Mouse (Mus musculus) heart, embryonic 14.5 days (tissue): Measurements from ENCODE around the gene Ttll3. TPM values are rescaled to one million over a fixed set of nuclear protein-coding genes. Genes with fewer than 3 reads are reported as not detected.

Source experiments
- ATAC-seq: fragments of 200-750 bp; cut with Nextera tagmentation; 2 replicates; pipeline ENCODE4 v1.8.0; 2017; ENCODE audit warnings: low read depth, moderate TSS enrichment; ENCODE audit not compliant: insufficient number of reproducible peaks, insufficient read depth, low FRiP score
- H3K27ac ChIP-seq, 2 experiments: fragments of 200-500 bp in 1 of 2; fragments of 300-500 bp in 1 of 2; sonication (generic) in 1 of 2; replicated peaks in 1 of 2; 2 replicates each; pipeline ENCODE4 v1.5.1; 2012 to 2014; ENCODE audit warnings: low read depth in 2 of 2, low read length in 2 of 2, control low read depth in 1 of 2, mild to moderate bottlenecking in 1 of 2, mixed read lengths in 1 of 2; ENCODE audit not compliant: control insufficient read depth in 1 of 2, insufficient read depth in 1 of 2
- H3K27me3 ChIP-seq: fragments of 300-500 bp; sonication (generic); 2 replicates; pipeline ENCODE4 v1.6.1; 2014; ENCODE audit warnings: mild to moderate bottlenecking, low read length, control low read depth; ENCODE audit not compliant: control insufficient read depth, insufficient read depth
- H3K36me3 ChIP-seq: fragments of 300-500 bp; sonication (generic); 2 replicates; pipeline ENCODE4 v1.6.1; 2014; ENCODE audit warnings: mild to moderate bottlenecking, control low read depth, low read length, mixed read lengths; ENCODE audit not compliant: control insufficient read depth, insufficient read depth
- H3K4me1 ChIP-seq, 2 experiments: fragments of 200-500 bp in 1 of 2; fragments of 300-500 bp in 1 of 2; sonication (generic) in 1 of 2; 2 replicates each; pipeline ENCODE4 v1.6.1; 2012 to 2014; ENCODE audit warnings: low read length in 2 of 2, control low read depth in 1 of 2, mixed read lengths in 1 of 2; ENCODE audit not compliant: control insufficient read depth in 2 of 2, insufficient read depth in 2 of 2
- H3K4me2 ChIP-seq: fragments of 300-500 bp; sonication (generic); 2 replicates; pipeline ENCODE4 v1.6.1; 2014; ENCODE audit warnings: mild to moderate bottlenecking, low read length
- H3K4me3 ChIP-seq, 2 experiments: fragments of 200-500 bp in 1 of 2; fragments of 300-500 bp in 1 of 2; sonication (generic) in 1 of 2; 2 replicates each; pipeline ENCODE4 v1.5.1; 2012 to 2014; ENCODE audit warnings: low read length in 2 of 2, mild to moderate bottlenecking in 2 of 2, control low read depth in 1 of 2, low read depth in 1 of 2, moderate library complexity in 1 of 2; ENCODE audit not compliant: control insufficient read depth in 1 of 2, insufficient read depth in 1 of 2
- H3K9ac ChIP-seq: fragments of 300-500 bp; sonication (generic); 2 replicates; pipeline ENCODE4 v1.6.1; 2014; ENCODE audit warnings: mild to moderate bottlenecking, low read length
- H3K9me3 ChIP-seq: fragments of 300-500 bp; sonication (generic); 2 replicates; pipeline ENCODE4 v1.6.1; 2016; ENCODE audit warnings: low read length, control low read depth; ENCODE audit not compliant: control insufficient read depth
- WGBS: fragments of 180-500 bp; shearing (Covaris S2); extraction: QIAGEN DNeasy Blood & Tissue Kit; methylation state at CpG from one replicate; pipeline ENCODE4 v1.1.7; 2014; 5-methylcytosine and 5-hydroxymethylcytosine counted together
- microRNA-seq: library from miRNA; unstranded; fragments of <30 nt; microRNA quantifications from one replicate; pipeline ENCODE4, GENCODE M21; 2016
- polyA plus RNA-seq: library from polyadenylated mRNA; unstranded; fragments of >200 nt; fragmentation: Nextera tagmentation; extraction: Ambion mirVana; gene quantifications from 2 replicates; pipeline ENCODE4 v1.2.1, GENCODE M21; 2014

The Ttll3 gene
- polyA plus RNA-seq, 1 experiment from 2014 or later: 1.4 TPM

DNA sequence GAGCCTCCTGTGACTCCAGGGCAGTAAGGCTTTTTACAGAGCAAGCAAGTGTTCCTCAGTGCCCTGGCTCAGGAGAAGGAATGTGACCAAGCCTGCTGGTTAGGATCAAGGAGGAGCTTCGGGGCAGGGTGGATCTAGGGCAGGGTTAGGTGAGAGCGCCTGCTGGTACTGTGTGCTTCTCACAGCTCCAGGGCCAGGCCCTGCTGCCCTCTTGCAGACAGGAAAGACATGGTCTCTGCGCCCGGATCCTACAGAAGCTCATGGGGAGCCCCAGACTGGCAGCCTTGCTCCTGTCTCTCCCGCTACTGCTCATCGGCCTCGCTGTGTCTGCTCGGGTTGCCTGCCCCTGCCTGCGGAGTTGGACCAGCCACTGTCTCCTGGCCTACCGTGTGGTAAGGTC, 69.6 kb downstream of the Ttll3 start:
- WGBS: 51% methylated on average over 10 of the region's 10 CpGs
- H3K9ac ChIP-seq: no peak overlapping the region
- no peaks in the 10 kb centered on the region; a peak in 1 of 4 replicates for H3K4me1 ChIP-seq
- no peak for ATAC-seq
- H3K27ac ChIP-seq: no peak overlapping the region
- H3K27me3 ChIP-seq: no peaks in the 10 kb centered on the region
- H3K4me3 ChIP-seq: no peak overlapping the region
- H3K9me3 ChIP-seq: no peaks in the 10 kb centered on the region
- no peaks in the 10 kb centered on the region for H3K36me3 ChIP-seq
- H3K4me2 ChIP-seq: no peak overlapping the region

DNA sequence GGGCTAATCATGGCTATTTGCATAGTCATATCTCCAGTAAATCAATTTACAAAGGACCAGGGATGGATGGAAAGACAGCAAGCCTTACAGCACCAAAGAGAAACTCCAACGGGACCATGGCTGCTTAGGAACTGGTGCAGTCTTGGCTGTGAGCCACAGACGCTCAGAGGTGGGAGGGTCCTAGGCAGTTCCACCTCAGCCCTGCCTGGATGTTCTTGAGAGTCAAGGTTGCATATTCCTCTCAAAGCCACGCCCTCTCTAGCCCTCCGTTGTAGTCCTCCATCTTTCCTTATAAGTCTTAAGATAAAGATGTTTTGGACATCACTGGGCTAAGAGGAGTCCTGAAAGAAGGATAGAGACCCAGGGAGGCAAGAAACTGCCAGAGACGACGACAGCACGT, 75.0 kb downstream of the Ttll3 start:
- Histone ChIP-seq H3K36me3 (no peaks in the 10 kb centered on the region), H3K4me3 (no peak overlapping the region), H3K9me3 (no peaks in the 10 kb centered on the region), H3K4me1 (no peaks in the 10 kb centered on the region; a peak in 1 of 4 replicates), H3K4me2 (no peak overlapping the region), H3K9ac (no peak overlapping the region), H3K27me3 (peaks cover 10% of the 10 kb centered on the region; the same call in 1 of the 2 replicates), H3K27ac (no peak overlapping the region)
- ATAC-seq: no peak
- WGBS: 52% methylated on average over 7 of the region's 7 CpGs

Small RNA genes within 50 kb of the gene (microRNA-seq; reads per million reads assigned to microRNA genes)
- gene Gm24387: not detected

Other genes with a start within 250 kb of the Ttll3 start
- 0.22 and 0.61 TPM in 2 replicates for gene Lhfpl4, start 193.9 kb upstream of the Ttll3 start, polyA plus RNA-seq
- gene Mtmr14, start 151.4 kb upstream of the Ttll3 start, polyA plus RNA-seq: 25.3 and 26.7 TPM in 2 replicates
- 0.07 TPM in 1 of 2 replicates, not detected in the other for gene Cpne9, start 107.0 kb upstream of the Ttll3 start, polyA plus RNA-seq
- gene Brpf1, start 82.1 kb upstream of the Ttll3 start, polyA plus RNA-seq: 11.7 and 11.8 TPM in 2 replicates
- 10.1 and 10.3 TPM in 2 replicates for gene Ogg1, start 62.3 kb upstream of the Ttll3 start, polyA plus RNA-seq
- 131 and 134 TPM in 2 replicates for gene Camk1, start 45.3 kb upstream of the Ttll3 start, polyA plus RNA-seq
- gene Tada3, start 11.4 kb upstream of the Ttll3 start, polyA plus RNA-seq: 38.6 and 42.2 TPM in 2 replicates
- 145 and 155 TPM in 2 replicates for gene Arpc4, start 11.1 kb upstream of the Ttll3 start, polyA plus RNA-seq
- 11.1 and 12.8 TPM in 2 replicates for gene Rpusd3, start 30.1 kb downstream of the Ttll3 start, polyA plus RNA-seq
- gene Cidec, start 46.5 kb downstream of the Ttll3 start, polyA plus RNA-seq: not detected in 2 replicates
- 54.2 and 57.5 TPM in 2 replicates for gene Jagn1, start 53.3 kb downstream of the Ttll3 start, polyA plus RNA-seq
- 0.99 and 1.4 TPM in 2 replicates for gene Il17re, start 69.2 kb downstream of the Ttll3 start, polyA plus RNA-seq
- 5.6 and 9.5 TPM in 2 replicates for gene Il17rc, start 82.2 kb downstream of the Ttll3 start, polyA plus RNA-seq
- gene Creld1, start 94.0 kb downstream of the Ttll3 start, polyA plus RNA-seq: 30.7 and 32.6 TPM in 2 replicates
- gene Prrt3, start 112.7 kb downstream of the Ttll3 start, polyA plus RNA-seq: 0.13 and 0.27 TPM in 2 replicates
- gene Emc3, start 142.4 kb downstream of the Ttll3 start, polyA plus RNA-seq: 84.6 and 89.2 TPM in 2 replicates
- 10.1 and 10.6 TPM in 2 replicates for gene Fancd2, start 142.4 kb downstream of the Ttll3 start, polyA plus RNA-seq
- 0.31 TPM in 1 of 2 replicates, not detected in the other for gene Fancd2os, start 211.5 kb downstream of the Ttll3 start, polyA plus RNA-seq
- gene Brk1, start 215.5 kb downstream of the Ttll3 start, polyA plus RNA-seq: 184 and 197 TPM in 2 replicates
- gene Vhl, start 234.7 kb downstream of the Ttll3 start, polyA plus RNA-seq: 34.5 and 36.6 TPM in 2 replicates
- gene Irak2, start 249.2 kb downstream of the Ttll3 start, polyA plus RNA-seq: 3.9 and 4.7 TPM in 2 replicates